Mouse (Mus musculus) bone marrow, adult 2 months (tissue): Measurements from ENCODE around the gene Scnn1b.

Source experiments
- CTCF ChIP-seq: fragments of 200-500 bp; IDR thresholded peaks from 2 replicates; pipeline ENCODE4 v1.5.1; 2011; ENCODE audit warnings: low read length, control low read depth; ENCODE audit not compliant: control insufficient read depth, insufficient read depth
- POLR2A ChIP-seq: fragments of 200-500 bp; IDR thresholded peaks from 2 replicates; pipeline ENCODE4 v1.6.1; 2011; ENCODE audit warnings: low read depth, mild to moderate bottlenecking, control low read depth, low read length, borderline replicate concordance; ENCODE audit not compliant: control insufficient read depth

GRCm38 (mm10) chr7:121857177-121857884 lies 7.5 kb upstream of the Scnn1b start:
- no peak for TF ChIP-seq POLR2A
- TF ChIP-seq CTCF, result no peak
